Mouse (Mus musculus): ENCODE data around the gene Trmu. TPM values are rescaled to one million over a fixed set of nuclear protein-coding genes. Genes with fewer than 3 reads are reported as not detected.

The Trmu gene
- 7.6 TPM for polyA plus RNA-seq (2014; fragmentation: Illumina TruSeq; extraction: RNeasy Lipid Tissue Mini Kit (QIAGEN cat#74804); ENCODE audit: low read depth, low replicate concordance)

GRCm38 (mm10) chr15:85878848-85879497 is at the start of gene Trmu:
Gene Trmu (plus strand): TSS chr15:85879312.

GRCm38 (mm10) chr15:85831954-85832590 is 47.0 kb upstream of the Trmu start, which contains the start of gene Ttc38:
Gene Ttc38 (plus strand): TSS chr15:85832306.

GRCm38 (mm10) chr15:85859490-85860031 is 19.6 kb upstream of the Trmu start, which contains the start of gene Gtse1:
Gene Gtse1 (plus strand): TSS chr15:85859745.

Other genes starting within 250 kb of the Trmu start
- gene Ppara, start 144.3 kb upstream of the Trmu start, polyA plus RNA-seq (2014; fragmentation: Illumina TruSeq; extraction: RNeasy Lipid Tissue Mini Kit (QIAGEN cat#74804); ENCODE audit: low read depth, low replicate concordance): 0.64 TPM
- 3.9 TPM for gene Cdpf1, start 67.6 kb upstream of the Trmu start, polyA plus RNA-seq (2014; fragmentation: Illumina TruSeq; extraction: RNeasy Lipid Tissue Mini Kit (QIAGEN cat#74804); ENCODE audit: low read depth, low replicate concordance)
- gene Pkdrej, start 57.6 kb upstream of the Trmu start, polyA plus RNA-seq (2014; fragmentation: Illumina TruSeq; extraction: RNeasy Lipid Tissue Mini Kit (QIAGEN cat#74804); ENCODE audit: low read depth, low replicate concordance): 17.6 TPM
- 1.4 TPM for gene Ttc38, start 47.0 kb upstream of the Trmu start, polyA plus RNA-seq (2014; fragmentation: Illumina TruSeq; extraction: RNeasy Lipid Tissue Mini Kit (QIAGEN cat#74804); ENCODE audit: low read depth, low replicate concordance)
- gene Gtse1, start 19.6 kb upstream of the Trmu start, polyA plus RNA-seq (2014; fragmentation: Illumina TruSeq; extraction: RNeasy Lipid Tissue Mini Kit (QIAGEN cat#74804); ENCODE audit: low read depth, low replicate concordance): 0.91 TPM
- gene Celsr1, start 154.5 kb downstream of the Trmu start, polyA plus RNA-seq (2014; fragmentation: Illumina TruSeq; extraction: RNeasy Lipid Tissue Mini Kit (QIAGEN cat#74804); ENCODE audit: low read depth, low replicate concordance): not detected
- 0.15 TPM for gene Gramd4, start 178.4 kb downstream of the Trmu start, polyA plus RNA-seq (2014; fragmentation: Illumina TruSeq; extraction: RNeasy Lipid Tissue Mini Kit (QIAGEN cat#74804); ENCODE audit: low read depth, low replicate concordance)